Mouse (Mus musculus): ENCODE data around the gene Peg10. TPM values are rescaled to one million over a fixed set of nuclear protein-coding genes. Genes with fewer than 3 reads are reported as not detected.
A peak's percentile ranks its signal among the peaks of the same experiment; 100 is the strongest.

Gene Peg10
- polyA plus RNA-seq (2014; fragmentation: Nextera tagmentation; extraction: Ambion mirVana) = 21.2 and 22.3 TPM in 2 replicates

- 57% methylated on average over 31 of the region's 38 CpGs for WGBS
- DNase-seq (ENCODE audit: low spot score) (peak; percentile 90), ATAC-seq (ENCODE audit: low read depth) (peak; percentile 50)
- H3K27me3 ChIP-seq (replicated peaks; ENCODE audit: control insufficient read depth, insufficient read depth, low read length) = no peaks in the 10 kb centered on the region
- peak within 1 kb of the TSS; percentile 54 for H3K4me2 ChIP-seq (ENCODE audit: low read depth, low read length)
- no peaks in the 10 kb centered on the region for H3K4me1 ChIP-seq (ENCODE audit: control insufficient read depth, insufficient read depth, low read length)
- no peaks in the 10 kb centered on the region for H3K36me3 ChIP-seq (ENCODE audit: control insufficient read depth, insufficient read depth, low read length)
- H3K9me3 ChIP-seq (ENCODE audit: control insufficient read depth, low read length) = peaks cover 24% of the 10 kb centered on the region
- peak within 1 kb of the TSS; percentile 77 for H3K27ac ChIP-seq (replicated peaks; ENCODE audit: low read depth, low read length)
- peak within 1 kb of the TSS; percentile 56 for H3K4me3 ChIP-seq (ENCODE audit: low read depth, low read length)
- H3K9ac ChIP-seq (ENCODE audit: low read depth, low read length) = peak within 1 kb of the TSS; percentile 78
Measured at GRCm38 (mm10) chr6:4746696-4747439, at the start of gene Peg10, which contains the start of gene Sgce. Gene Peg10 (plus strand): TSS chr6:4747306. Gene Sgce (minus strand): TSS chr6:4747207.

- Histone ChIP-seq H3K9ac (ENCODE audit: low read depth, low read length) (no peak overlapping the region), H3K9me3 (ENCODE audit: control insufficient read depth, low read length) (no peaks in the 10 kb centered on the region), H3K4me2 (ENCODE audit: low read depth, low read length) (no peak overlapping the region), H3K27ac (replicated peaks; ENCODE audit: low read depth, low read length) (no peak overlapping the region), H3K27me3 (replicated peaks; ENCODE audit: control insufficient read depth, insufficient read depth, low read length) (no peaks in the 10 kb centered on the region), H3K4me1 (ENCODE audit: control insufficient read depth, insufficient read depth, low read length) (no peaks in the 10 kb centered on the region), H3K4me3 (ENCODE audit: low read depth, low read length) (no peak overlapping the region), H3K36me3 (ENCODE audit: control insufficient read depth, insufficient read depth, low read length) (no peaks in the 10 kb centered on the region)
- ATAC-seq (ENCODE audit: low read depth) (no peak), DNase-seq (ENCODE audit: low spot score) (peak; percentile 35)
- WGBS = 84% methylated on average over 8 of the region's 8 CpGs
Measured at GRCm38 (mm10) chr6:4701641-4702040, 45.5 kb upstream of the Peg10 start.

- no peak overlapping the region for H3K4me3 ChIP-seq (ENCODE audit: low read depth, low read length)
- no peak overlapping the region for H3K9ac ChIP-seq (ENCODE audit: low read depth, low read length)
- no peaks in the 10 kb centered on the region for H3K9me3 ChIP-seq (ENCODE audit: control insufficient read depth, low read length)
- 0 out of 2 replicates have a peak, but pooled peaks cover 7% of the 10 kb centered on the region for H3K36me3 ChIP-seq (ENCODE audit: control insufficient read depth, insufficient read depth, low read length)
- DNase-seq (ENCODE audit: low spot score) = peak; percentile 68
- no peaks in the 10 kb centered on the region for H3K4me1 ChIP-seq (ENCODE audit: control insufficient read depth, insufficient read depth, low read length)
- no peaks in the 10 kb centered on the region for H3K27me3 ChIP-seq (replicated peaks; ENCODE audit: control insufficient read depth, insufficient read depth, low read length)
- ATAC-seq (ENCODE audit: low read depth) = peak; percentile 78
- H3K27ac ChIP-seq (replicated peaks; ENCODE audit: low read depth, low read length) = no peak overlapping the region; the same call in 1 of the 2 replicates
- 61% methylated on average over 7 of the region's 7 CpGs for WGBS
- H3K4me2 ChIP-seq (ENCODE audit: low read depth, low read length) = no peak overlapping the region
Measured at GRCm38 (mm10) chr6:4703908-4704307, 43.2 kb upstream of the Peg10 start.

GRCm38 (mm10) chr6:4706415-4706814, 40.7 kb upstream of the Peg10 start:
- Histone ChIP-seq H3K36me3 (ENCODE audit: control insufficient read depth, insufficient read depth, low read length) (0 out of 2 replicates have a peak, but pooled peaks cover 19% of the 10 kb centered on the region), H3K9ac (ENCODE audit: low read depth, low read length) (no peak overlapping the region), H3K4me3 (ENCODE audit: low read depth, low read length) (no peak overlapping the region), H3K4me2 (ENCODE audit: low read depth, low read length) (no peak overlapping the region), H3K27me3 (replicated peaks; ENCODE audit: control insufficient read depth, insufficient read depth, low read length) (no peaks in the 10 kb centered on the region), H3K9me3 (ENCODE audit: control insufficient read depth, low read length) (no peaks in the 10 kb centered on the region), H3K27ac (replicated peaks; ENCODE audit: low read depth, low read length) (no peak overlapping the region), H3K4me1 (ENCODE audit: control insufficient read depth, insufficient read depth, low read length) (no peaks in the 10 kb centered on the region)
- peak; percentile 44 for DNase-seq (ENCODE audit: low spot score)
- WGBS = 85% methylated on average over 5 of the region's 5 CpGs
- no peak for ATAC-seq (ENCODE audit: low read depth)

- no peak overlapping the region for H3K27ac ChIP-seq (replicated peaks; ENCODE audit: low read depth, low read length)
- 0 out of 2 replicates have a peak, but pooled peaks cover 19% of the 10 kb centered on the region for H3K36me3 ChIP-seq (ENCODE audit: control insufficient read depth, insufficient read depth, low read length)
- no peaks in the 10 kb centered on the region for H3K9me3 ChIP-seq (ENCODE audit: control insufficient read depth, low read length)
- H3K9ac ChIP-seq (ENCODE audit: low read depth, low read length) = no peak overlapping the region
- no peaks in the 10 kb centered on the region for H3K27me3 ChIP-seq (replicated peaks; ENCODE audit: control insufficient read depth, insufficient read depth, low read length)
- H3K4me3 ChIP-seq (ENCODE audit: low read depth, low read length) = no peak overlapping the region
- H3K4me2 ChIP-seq (ENCODE audit: low read depth, low read length) = no peak overlapping the region
- ATAC-seq (ENCODE audit: low read depth) (no peak), DNase-seq (ENCODE audit: low spot score) (no peak)
- H3K4me1 ChIP-seq (ENCODE audit: control insufficient read depth, insufficient read depth, low read length) = no peaks in the 10 kb centered on the region
- WGBS = 84% methylated on average over 1 of the region's 1 CpGs
Measured at GRCm38 (mm10) chr6:4708971-4709370, 38.1 kb upstream of the Peg10 start.

GRCm38 (mm10) chr6:4716171-4716570, 30.9 kb upstream of the Peg10 start:
- no peak overlapping the region for H3K4me2 ChIP-seq (ENCODE audit: low read depth, low read length)
- no peaks in the 10 kb centered on the region for H3K27me3 ChIP-seq (replicated peaks; ENCODE audit: control insufficient read depth, insufficient read depth, low read length)
- no peaks in the 10 kb centered on the region for H3K9me3 ChIP-seq (ENCODE audit: control insufficient read depth, low read length)
- ATAC-seq (ENCODE audit: low read depth) (no peak), DNase-seq (ENCODE audit: low spot score) (no peak)
- WGBS = 90% methylated on average over 2 of the region's 2 CpGs
- no peak overlapping the region for H3K27ac ChIP-seq (replicated peaks; ENCODE audit: low read depth, low read length)
- H3K4me3 ChIP-seq (ENCODE audit: low read depth, low read length) = no peak overlapping the region
- no peak overlapping the region for H3K9ac ChIP-seq (ENCODE audit: low read depth, low read length)
- H3K36me3 ChIP-seq (ENCODE audit: control insufficient read depth, insufficient read depth, low read length) = no peaks in the 10 kb centered on the region
- no peaks in the 10 kb centered on the region for H3K4me1 ChIP-seq (ENCODE audit: control insufficient read depth, insufficient read depth, low read length)

- Histone ChIP-seq H3K9me3 (ENCODE audit: control insufficient read depth, low read length) (no peaks in the 10 kb centered on the region), H3K9ac (ENCODE audit: low read depth, low read length) (no peak overlapping the region), H3K4me1 (ENCODE audit: control insufficient read depth, insufficient read depth, low read length) (no peaks in the 10 kb centered on the region), H3K4me3 (ENCODE audit: low read depth, low read length) (no peak overlapping the region), H3K36me3 (ENCODE audit: control insufficient read depth, insufficient read depth, low read length) (no peaks in the 10 kb centered on the region), H3K27me3 (replicated peaks; ENCODE audit: control insufficient read depth, insufficient read depth, low read length) (no peaks in the 10 kb centered on the region), H3K4me2 (ENCODE audit: low read depth, low read length) (no peak overlapping the region), H3K27ac (replicated peaks; ENCODE audit: low read depth, low read length) (no peak overlapping the region)
- ATAC-seq (ENCODE audit: low read depth) (no peak), DNase-seq (ENCODE audit: low spot score) (no peak)
- 64% methylated on average over 2 of the region's 2 CpGs for WGBS
Measured at GRCm38 (mm10) chr6:4717344-4717743, 29.8 kb upstream of the Peg10 start.

GRCm38 (mm10) chr6:4722142-4722541, 25.0 kb upstream of the Peg10 start:
- no peaks in the 10 kb centered on the region for H3K36me3 ChIP-seq (ENCODE audit: control insufficient read depth, insufficient read depth, low read length)
- peaks cover 4% of the 10 kb centered on the region; the same call in 1 of the 2 replicates for H3K4me1 ChIP-seq (ENCODE audit: control insufficient read depth, insufficient read depth, low read length)
- ATAC-seq (ENCODE audit: low read depth) = no peak
- H3K9ac ChIP-seq (ENCODE audit: low read depth, low read length) = no peak overlapping the region
- DNase-seq (ENCODE audit: low spot score) = no peak
- 58% methylated on average over 6 of the region's 6 CpGs for WGBS
- no peaks in the 10 kb centered on the region for H3K27me3 ChIP-seq (replicated peaks; ENCODE audit: control insufficient read depth, insufficient read depth, low read length)
- H3K9me3 ChIP-seq (ENCODE audit: control insufficient read depth, low read length) = no peaks in the 10 kb centered on the region
- no peak overlapping the region for H3K27ac ChIP-seq (replicated peaks; ENCODE audit: low read depth, low read length)
- no peak overlapping the region for H3K4me3 ChIP-seq (ENCODE audit: low read depth, low read length)
- H3K4me2 ChIP-seq (ENCODE audit: low read depth, low read length) = no peak overlapping the region

- ATAC-seq (ENCODE audit: low read depth) (no peak), DNase-seq (ENCODE audit: low spot score) (no peak)
- Histone ChIP-seq H3K27ac (replicated peaks; ENCODE audit: low read depth, low read length) (no peak overlapping the region), H3K27me3 (replicated peaks; ENCODE audit: control insufficient read depth, insufficient read depth, low read length) (no peaks in the 10 kb centered on the region), H3K4me1 (ENCODE audit: control insufficient read depth, insufficient read depth, low read length) (peaks cover 4% of the 10 kb centered on the region; the same call in 1 of the 2 replicates), H3K9me3 (ENCODE audit: control insufficient read depth, low read length) (no peaks in the 10 kb centered on the region), H3K36me3 (ENCODE audit: control insufficient read depth, insufficient read depth, low read length) (no peaks in the 10 kb centered on the region), H3K9ac (ENCODE audit: low read depth, low read length) (no peak overlapping the region), H3K4me3 (ENCODE audit: low read depth, low read length) (no peak overlapping the region), H3K4me2 (ENCODE audit: low read depth, low read length) (no peak overlapping the region)
- 82% methylated on average over 13 of the region's 13 CpGs for WGBS
Measured at GRCm38 (mm10) chr6:4722739-4723138, 24.4 kb upstream of the Peg10 start.

All from embryonic facial prominence, embryonic 14.5 days (tissue).